Mouse (Mus musculus): ENCODE data around the gene Ifitm10.

DNA sequence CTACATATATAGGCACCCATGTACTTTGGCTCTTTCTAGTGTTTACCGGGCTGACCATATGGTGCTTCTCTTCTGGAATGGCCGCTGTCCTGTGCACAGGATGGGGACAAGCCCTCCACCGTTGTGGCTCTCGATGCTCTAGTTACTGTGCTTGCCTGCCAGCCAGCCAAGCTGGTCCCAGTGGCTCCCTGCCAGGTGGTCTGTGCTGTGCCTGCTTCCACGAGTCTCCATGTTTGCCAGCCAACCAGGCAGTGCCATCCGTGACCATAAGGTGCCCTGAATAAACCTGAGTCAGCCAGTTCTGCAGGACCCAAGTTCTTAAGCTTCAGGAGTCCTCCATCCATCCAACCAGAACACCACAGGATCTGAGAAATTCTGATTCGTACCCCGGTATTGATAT lies 38.4 kb downstream of the Ifitm10 start:
- TF ChIP-seq CTCF (IDR thresholded peaks at IDR 0.05; ENCODE audit: low read depth) (no peak), EP300 (IDR thresholded peaks at IDR 0.05; ENCODE audit: low read depth) (no peak)

Data from heart, postnatal 0 days (tissue).